Mouse (Mus musculus) heart, postnatal 0 days (tissue): ENCODE results near the gene RPS10-NUDT3. TPM values are rescaled to one million over a fixed set of nuclear protein-coding genes. Genes with fewer than 3 reads are reported as not detected.

Experiments
- ATAC-seq: fragments of 200-750 bp; cut with Nextera tagmentation; 2 replicates; pipeline ENCODE4 v1.8.0; 2017; ENCODE audit warnings: low read depth, moderate number of reproducible peaks, moderate library complexity; ENCODE audit not compliant: insufficient read depth
- DNase-seq: peaks from one replicate; pipeline ENCODE4 v3.0.0-alpha.2; 2016; ENCODE audit warnings: low spot score
- H3K27ac ChIP-seq: fragments of 300-500 bp; sonication (generic); 2 replicates; pipeline ENCODE4 v1.5.1; 2014; ENCODE audit warnings: low read depth, mild to moderate bottlenecking
- H3K27me3 ChIP-seq: fragments of 300-500 bp; sonication (generic); 2 replicates; pipeline ENCODE4 v1.6.1; 2014; ENCODE audit warnings: low read length, mixed read lengths; ENCODE audit not compliant: control insufficient read depth, insufficient read depth
- H3K36me3 ChIP-seq: fragments of 300-500 bp; sonication (generic); replicated peaks from 2 replicates; pipeline ENCODE4 v1.6.1; 2014; ENCODE audit warnings: low read length, mixed read lengths; ENCODE audit not compliant: control insufficient read depth, insufficient read depth
- H3K4me1 ChIP-seq: fragments of 300-500 bp; sonication (generic); 2 replicates; pipeline ENCODE4 v1.6.1; 2014; ENCODE audit warnings: antibody characterized with exemption; ENCODE audit not compliant: control insufficient read depth, insufficient read depth
- H3K4me2 ChIP-seq: fragments of 300-500 bp; sonication (generic); 2 replicates; pipeline ENCODE4 v1.6.1; 2014; ENCODE audit warnings: low read depth, mild to moderate bottlenecking, low read length, moderate library complexity
- H3K4me3 ChIP-seq: fragments of 300-500 bp; sonication (generic); 2 replicates; pipeline ENCODE4 v1.5.1; 2014; ENCODE audit warnings: low read depth, low read length
- H3K9ac ChIP-seq: fragments of 300-500 bp; sonication (generic); replicated peaks from 2 replicates; pipeline ENCODE4 v1.6.1; 2014; ENCODE audit warnings: low read depth, low read length, mixed read lengths
- H3K9me3 ChIP-seq: fragments of 300-500 bp; sonication (generic); replicated peaks from 2 replicates; pipeline ENCODE4 v1.6.1; 2016; ENCODE audit warnings: low read length; ENCODE audit not compliant: control insufficient read depth
- CTCF ChIP-seq: IDR thresholded peaks from 2 replicates; pipeline ENCODE4 v1.5.1; 2016; ENCODE audit warnings: antibody characterized with exemption, control low read depth, low read depth
- EP300 ChIP-seq: IDR thresholded peaks from 2 replicates; pipeline ENCODE4 v1.6.1; 2016; ENCODE audit warnings: antibody characterized with exemption, low read depth
- WGBS: fragments of 180-500 bp; shearing (Covaris S2); extraction: QIAGEN DNeasy Blood & Tissue Kit; methylation state at CpG from one replicate; pipeline ENCODE4 v1.1.7; 2014; 5-methylcytosine and 5-hydroxymethylcytosine counted together
- polyA plus RNA-seq: library from polyadenylated mRNA; unstranded; fragments of >200 nt; fragmentation: Nextera tagmentation; extraction: Ambion mirVana; gene quantifications from 2 replicates; pipeline ENCODE4 v1.2.1, GENCODE M21; 2015
- total RNA-seq: library from RNA; depleted of rRNA; stranded (reverse); fragments of >200 nt; gene quantifications from 2 replicates; pipeline ENCODE4 v1.2.3, GENCODE M21; 2014; ENCODE audit warnings: low replicate concordance

The RPS10-NUDT3 gene
- total and polyA plus RNA-seq, 2 experiments from 2014 or later: not detected

DNA sequence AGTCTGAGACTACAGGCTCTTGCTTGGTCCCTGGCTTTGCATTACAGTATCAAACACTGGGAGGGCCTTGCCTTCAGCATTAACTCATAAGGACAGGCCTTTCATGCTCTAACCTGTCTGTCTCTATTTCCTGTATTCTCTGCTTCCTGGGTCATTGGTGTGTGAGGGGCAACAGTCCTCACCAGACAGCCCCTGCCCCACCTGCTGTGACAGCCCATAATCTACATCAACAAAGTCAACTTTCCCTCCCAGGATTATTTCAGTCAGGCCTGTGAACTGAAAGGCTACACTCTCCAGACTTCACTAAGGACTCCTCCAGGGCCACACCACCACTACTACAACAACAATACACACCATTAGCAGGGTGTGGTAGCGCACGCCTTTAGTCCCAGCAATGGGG is 32.0 kb downstream of the RPS10-NUDT3 start:
- no peak overlapping the region for H3K9ac ChIP-seq
- WGBS: 78% methylated on average over 2 of the region's 2 CpGs
- peaks cover 72% of the 10 kb centered on the region for H3K4me1 ChIP-seq
- H3K27me3 ChIP-seq: no peaks in the 10 kb centered on the region
- H3K4me3 ChIP-seq: no peak overlapping the region
- H3K9me3 ChIP-seq: no peaks in the 10 kb centered on the region
- H3K27ac ChIP-seq: peak overlapping the region; percentile 87
- no peak for ATAC-seq
- DNase-seq: no peak
- TF ChIP-seq EP300 (no peak), CTCF (no peak)
- H3K36me3 ChIP-seq: peaks cover 6% of the 10 kb centered on the region; the same call in 1 of the 2 replicates
- no peak overlapping the region; the same call in 1 of the 2 replicates for H3K4me2 ChIP-seq

DNA sequence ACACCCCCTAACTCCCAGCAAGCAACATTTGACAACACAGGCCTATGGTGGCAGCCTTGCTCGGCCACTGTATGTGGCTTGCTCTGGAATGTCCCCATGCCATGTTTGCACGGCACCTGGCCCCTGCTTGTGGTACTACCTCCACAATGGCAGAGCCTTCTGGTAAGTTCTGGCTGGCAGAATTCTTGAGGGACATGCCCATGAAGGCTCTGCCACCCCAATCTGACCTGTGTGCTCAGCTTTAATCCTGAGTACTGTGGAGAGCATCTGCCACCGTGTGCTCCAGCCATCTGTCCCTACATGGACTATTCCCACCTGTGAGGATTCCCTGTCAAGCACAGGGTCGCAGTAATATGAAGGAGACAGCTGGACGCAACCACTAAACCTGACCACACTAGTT is 34.2 kb downstream of the RPS10-NUDT3 start:
- Histone ChIP-seq H3K4me2 (no peak overlapping the region), H3K36me3 (no peaks in the 10 kb centered on the region), H3K4me3 (no peak overlapping the region), H3K9me3 (no peaks in the 10 kb centered on the region), H3K27me3 (no peaks in the 10 kb centered on the region), H3K4me1 (peaks cover 80% of the 10 kb centered on the region), H3K9ac (no peak overlapping the region; the same call in 1 of the 2 replicates), H3K27ac (peak overlapping the region; percentile 62)
- WGBS: 68% methylated on average over 5 of the region's 5 CpGs
- TF ChIP-seq EP300: no peak
- no peak for TF ChIP-seq CTCF
- no peak for DNase-seq
- ATAC-seq: no peak

DNA sequence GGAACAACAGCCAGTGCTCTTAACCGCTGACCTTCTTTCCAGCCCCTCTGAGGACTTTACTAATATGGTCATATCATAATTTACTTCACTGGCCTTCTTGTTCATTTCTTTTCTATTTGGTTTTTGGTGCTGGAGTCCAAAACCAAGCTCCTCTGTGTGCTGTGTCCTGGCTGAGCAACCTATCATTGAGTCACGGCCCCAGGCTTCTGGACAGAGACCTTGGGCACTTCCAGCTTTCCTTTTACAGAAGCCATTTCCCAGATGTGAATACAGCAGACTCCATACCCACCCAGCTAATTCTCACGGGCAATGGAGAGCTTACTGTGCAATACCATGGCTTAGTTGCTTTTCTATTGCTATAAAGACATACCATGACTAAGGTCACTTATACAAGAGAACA is 34.7 kb downstream of the RPS10-NUDT3 start:
- Histone ChIP-seq H3K36me3 (no peaks in the 10 kb centered on the region; the same call in 1 of the 2 replicates), H3K4me1 (peaks cover 82% of the 10 kb centered on the region), H3K27ac (peak overlapping the region; percentile 62), H3K9ac (no peak overlapping the region), H3K9me3 (no peaks in the 10 kb centered on the region), H3K4me3 (no peak overlapping the region), H3K27me3 (no peaks in the 10 kb centered on the region), H3K4me2 (no peak overlapping the region)
- 75% methylated on average over 3 of the region's 3 CpGs for WGBS
- DNase-seq (no peak), ATAC-seq (no peak)
- TF ChIP-seq CTCF (no peak), EP300 (no peak)

DNA sequence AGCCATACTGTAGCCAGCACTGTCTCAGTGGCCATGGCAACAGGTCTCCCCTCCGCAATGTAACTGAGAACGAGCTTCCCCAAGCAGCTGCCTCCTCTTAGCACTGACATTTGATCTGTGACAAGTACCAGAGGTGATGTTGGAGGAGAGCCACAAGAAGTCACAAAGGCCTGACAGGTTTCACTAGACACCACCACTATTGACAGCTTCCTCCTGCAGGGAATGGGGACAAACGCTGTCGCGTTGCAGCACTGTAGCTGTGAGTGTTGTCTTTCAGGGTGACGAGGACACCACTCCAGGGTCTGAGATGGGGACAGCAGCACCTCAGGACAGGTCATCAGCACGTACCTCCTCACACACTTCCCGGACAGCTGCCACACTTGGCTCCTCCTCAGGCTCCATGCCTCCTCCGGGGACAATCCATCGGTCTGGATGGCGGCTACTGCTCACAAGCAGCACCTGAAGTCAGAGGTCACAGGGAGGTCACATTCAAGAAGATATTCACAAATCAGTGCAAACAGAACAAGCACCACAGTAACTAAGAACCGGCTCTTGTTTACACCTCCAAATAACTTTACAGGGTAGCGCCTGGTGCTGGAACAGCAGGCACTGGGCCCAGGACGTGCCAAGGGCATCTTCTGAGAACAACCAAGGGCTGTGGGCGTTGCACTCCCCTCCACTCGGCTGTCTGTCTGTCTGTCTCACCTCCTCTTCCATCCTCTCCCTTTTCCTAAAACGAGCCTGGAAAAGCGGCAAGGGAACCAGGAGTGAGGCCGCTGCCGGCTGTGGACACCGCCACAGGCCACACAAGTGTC is 38.4 kb downstream of the RPS10-NUDT3 start:
- peak overlapping the region; percentile 31; the same call in 1 of the 2 replicates for H3K4me2 ChIP-seq
- peak; percentile 79 for ATAC-seq

DNA sequence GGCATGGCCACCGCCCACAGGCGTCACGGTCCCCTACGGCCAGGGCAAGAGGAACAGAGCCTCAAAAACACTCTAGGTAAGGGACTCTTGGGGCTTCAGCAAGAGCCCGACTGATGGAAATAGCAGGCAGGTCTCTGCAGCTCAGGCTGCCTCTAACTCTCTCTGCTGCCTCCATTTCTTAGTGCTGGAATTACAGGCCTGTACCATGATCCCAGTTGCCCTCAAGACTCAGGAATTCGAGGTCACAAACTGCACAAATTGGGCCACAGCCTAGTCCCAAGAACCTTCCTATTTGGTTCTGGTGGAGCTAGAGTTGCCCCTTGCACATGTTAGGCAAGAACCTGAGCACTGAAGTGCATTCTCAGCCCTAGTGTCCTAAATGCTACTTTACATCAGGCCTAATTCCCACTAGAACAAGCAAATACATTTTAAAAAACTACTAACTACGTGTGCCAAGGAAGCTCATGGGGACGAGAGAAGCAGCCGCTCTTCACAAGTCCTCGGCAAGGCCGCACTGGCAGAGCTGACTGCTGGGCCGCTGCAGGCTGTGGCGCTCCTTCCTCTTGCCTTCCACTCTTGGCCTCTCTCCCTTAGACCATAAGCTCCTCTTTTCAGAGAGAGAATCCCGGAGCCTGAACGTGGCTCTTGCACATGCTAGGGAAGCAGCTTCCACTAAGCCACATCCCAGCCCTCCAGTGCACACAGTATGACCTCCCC is 39.2 kb downstream of the RPS10-NUDT3 start:
- no peaks in the 10 kb centered on the region for H3K27me3 ChIP-seq
- no peaks in the 10 kb centered on the region for H3K9me3 ChIP-seq
- no peak overlapping the region for H3K4me3 ChIP-seq
- H3K9ac ChIP-seq: peak overlapping the region; percentile 30; the same call in 1 of the 2 replicates
- DNase-seq: no peak
- peak; percentile 32; the same call in 1 of the 2 replicates for ATAC-seq
- WGBS: 39% methylated on average over 15 of the region's 15 CpGs
- H3K36me3 ChIP-seq: peaks cover 22% of the 10 kb centered on the region
- peaks cover 53% of the 10 kb centered on the region for H3K4me1 ChIP-seq
- peak overlapping the region; percentile 31 for H3K4me2 ChIP-seq
- no peak for TF ChIP-seq CTCF
- no peak for TF ChIP-seq EP300
- peak overlapping the region; percentile 91 for H3K27ac ChIP-seq

More for the DNA sequence above, 38.4 kb downstream of the RPS10-NUDT3 start:
- Histone ChIP-seq H3K36me3 (peaks cover 22% of the 10 kb centered on the region), H3K27me3 (no peaks in the 10 kb centered on the region), H3K4me3 (no peak overlapping the region), H3K9ac (peak overlapping the region; percentile 33), H3K27ac (peak overlapping the region; percentile 91), H3K4me1 (peaks cover 54% of the 10 kb centered on the region), H3K9me3 (no peaks in the 10 kb centered on the region)
- 36% methylated on average over 21 of the region's 21 CpGs for WGBS
- TF ChIP-seq EP300 (peak; percentile 69), CTCF (no peak)
- DNase-seq: peak; percentile 87
